Mouse (Mus musculus): ENCODE measurements around the gene Ndufa6. TPM values are rescaled to one million over a fixed set of nuclear protein-coding genes. Genes with fewer than 3 reads are reported as not detected.
A peak's percentile ranks its signal among the peaks of the same experiment; 100 is the strongest.
"Not testable (repeated sequence)": the region's sequence is repeated elsewhere in the genome, so short reads cannot be mapped to it uniquely, and the experiment has no call there.

The Ndufa6 gene
- total RNA-seq (2021): 100 to 1,000 TPM; 209 to 211 TPM
- long read RNA-seq, experiment 1, transcript Ndufa6-201 (3 exons, 590 nt): major isoform, 99 of 107 reads
- long read RNA-seq, experiment 1, partial matches to known transcripts: 0 of 107 reads
- long read RNA-seq, experiment 1, other reads (novel, unspliced or antisense): 3 of 107 reads
- long read RNA-seq, experiment 2, transcript Ndufa6-206 (2 exons, 440 nt): minor isoform, 8 of 163 reads
- long read RNA-seq, experiment 2, transcript Ndufa6-205 (2 exons, 382 nt): minor isoform, 5 of 163 reads
- long read RNA-seq, experiment 2, transcript Ndufa6-201 (3 exons, 590 nt): major isoform, 144 of 163 reads
- long read RNA-seq, experiment 2, partial matches to known transcripts: 0 of 163 reads
- long read RNA-seq, experiment 2, other reads (novel, unspliced or antisense): 6 of 163 reads

- peak; percentile 97 to 98 for DNase-seq (ENCODE audit: low spot score in 2 of 2)
- Histone ChIP-seq H3K4me3 (peak within 1 kb of the TSS; percentile 88), H3K27ac (peak within 1 kb of the TSS; percentile 99)
- TF ChIP-seq CTCF (conservative IDR thresholded peaks at IDR 0.05): peak; percentile 97
Observed at GRCm38 (mm10) chr15:82354126-82354945, at the start of gene Ndufa6. Gene Ndufa6, minus strand, starts transcription at chr15:82354322.

- H3K4me3 ChIP-seq: no peak overlapping the region
- no peak overlapping the region for H3K27ac ChIP-seq
- DNase-seq (ENCODE audit: low spot score in 2 of 2): no peak
- no peak for TF ChIP-seq CTCF (conservative IDR thresholded peaks at IDR 0.05)
Observed at GRCm38 (mm10) chr15:82403606-82404005, 49.5 kb upstream of the Ndufa6 start.

- Histone ChIP-seq H3K4me3 (no peak overlapping the region), H3K27ac (no peak overlapping the region)
- no peak for DNase-seq (ENCODE audit: low spot score in 2 of 2)
- no peak for TF ChIP-seq CTCF (conservative IDR thresholded peaks at IDR 0.05)
Observed at GRCm38 (mm10) chr15:82402741-82403140, 48.6 kb upstream of the Ndufa6 start.

GRCm38 (mm10) chr15:82402106-82402505 is 48.0 kb upstream of the Ndufa6 start:
- Histone ChIP-seq H3K4me3 (no peak overlapping the region), H3K27ac (no peak overlapping the region)
- no peak for DNase-seq (ENCODE audit: low spot score in 2 of 2)
- no peak for TF ChIP-seq CTCF (conservative IDR thresholded peaks at IDR 0.05)

GRCm38 (mm10) chr15:82401516-82401915 is 47.4 kb upstream of the Ndufa6 start:
- no peak for TF ChIP-seq CTCF (conservative IDR thresholded peaks at IDR 0.05)
- no peak overlapping the region for H3K4me3 ChIP-seq
- no peak for DNase-seq (ENCODE audit: low spot score in 2 of 2)
- no peak overlapping the region for H3K27ac ChIP-seq

- H3K4me3 ChIP-seq; DNase-seq (ENCODE audit: low spot score in 2 of 2); H3K27ac ChIP-seq: not testable (repeated sequence)
Observed at GRCm38 (mm10) chr15:82395955-82396354, 41.8 kb upstream of the Ndufa6 start.

- H3K4me3 ChIP-seq; H3K27ac ChIP-seq; DNase-seq (ENCODE audit: low spot score in 2 of 2): not testable (repeated sequence)
Observed at GRCm38 (mm10) chr15:82393922-82394321, 39.8 kb upstream of the Ndufa6 start, which contains the start of gene Cyp2d11. Gene Cyp2d11, minus strand, starts transcription at chr15:82394022.

GRCm38 (mm10) chr15:82389916-82390315 is 35.8 kb upstream of the Ndufa6 start:
- not testable (repeated sequence) for H3K27ac ChIP-seq; H3K4me3 ChIP-seq; DNase-seq (ENCODE audit: low spot score in 2 of 2)

GRCm38 (mm10) chr15:82385729-82386128 is 31.6 kb upstream of the Ndufa6 start:
- no peak overlapping the region for H3K27ac ChIP-seq
- no peak for DNase-seq (ENCODE audit: low spot score in 2 of 2)
- TF ChIP-seq CTCF (conservative IDR thresholded peaks at IDR 0.05): no peak
- no peak overlapping the region for H3K4me3 ChIP-seq

GRCm38 (mm10) chr15:82382441-82382840 is 28.3 kb upstream of the Ndufa6 start:
- no peak for DNase-seq (ENCODE audit: low spot score in 2 of 2)
- no peak for TF ChIP-seq CTCF (conservative IDR thresholded peaks at IDR 0.05)
- Histone ChIP-seq H3K27ac (peak overlapping the region; percentile 83; the same call in 1 of the 2 replicates), H3K4me3 (no peak overlapping the region)

- peak overlapping the region; percentile 83 for H3K27ac ChIP-seq
- peak overlapping the region; percentile 50 for H3K4me3 ChIP-seq
- no peak for DNase-seq (ENCODE audit: low spot score in 2 of 2)
- TF ChIP-seq CTCF (conservative IDR thresholded peaks at IDR 0.05): no peak
Observed at GRCm38 (mm10) chr15:82380714-82381062, 26.6 kb upstream of the Ndufa6 start.

- H3K4me3 ChIP-seq: peak within 1 kb of the TSS; percentile 58
- DNase-seq (ENCODE audit: low spot score in 2 of 2): peak in 1 of 2 experiments; percentile 31
- no peak for TF ChIP-seq CTCF (conservative IDR thresholded peaks at IDR 0.05)
- peak within 1 kb of the TSS; percentile 92 for H3K27ac ChIP-seq
Observed at GRCm38 (mm10) chr15:82379871-82380713, 26.0 kb upstream of the Ndufa6 start, which contains the start of gene Cyp2d22. Gene Cyp2d22, minus strand, starts transcription at chr15:82380260.

- DNase-seq (ENCODE audit: low spot score in 2 of 2): no peak
- Histone ChIP-seq H3K4me3 (peak overlapping the region; percentile 58), H3K27ac (peak overlapping the region; percentile 92)
- no peak for TF ChIP-seq CTCF (conservative IDR thresholded peaks at IDR 0.05)
Observed at GRCm38 (mm10) chr15:82379511-82379870, 25.4 kb upstream of the Ndufa6 start.

All from layer of hippocampus, adult 2 months (tissue).